Mouse (Mus musculus) heart, embryonic 11.5 days (tissue): ENCODE data around the gene Pkp2. TPM values are rescaled to one million over a fixed set of nuclear protein-coding genes. Genes with fewer than 3 reads are reported as not detected.

Experiments used
- ATAC-seq: fragments of 200-750 bp; cut with Nextera tagmentation; replicated peaks from 2 replicates; pipeline ENCODE4 v1.8.0; 2017; ENCODE audit warnings: moderate library complexity; ENCODE audit not compliant: insufficient number of reproducible peaks, low FRiP score, low TSS enrichment
- H3K27ac ChIP-seq: fragments of 300-500 bp; sonication (generic); 2 replicates; pipeline ENCODE4 v1.5.1; 2014; ENCODE audit warnings: mild to moderate bottlenecking, low read depth, low read length
- H3K27me3 ChIP-seq: fragments of 300-500 bp; sonication (generic); 2 replicates; pipeline ENCODE4 v1.6.1; 2014; ENCODE audit warnings: mild to moderate bottlenecking, low read length, mixed read lengths; ENCODE audit not compliant: control insufficient read depth, insufficient read depth
- H3K36me3 ChIP-seq: fragments of 300-500 bp; sonication (generic); 2 replicates; pipeline ENCODE4 v1.6.1; 2014; ENCODE audit warnings: mild to moderate bottlenecking, low read length, moderate library complexity, mixed read lengths; ENCODE audit not compliant: control insufficient read depth, insufficient read depth
- H3K4me1 ChIP-seq: fragments of 300-500 bp; sonication (generic); 2 replicates; pipeline ENCODE4 v1.6.1; 2014; ENCODE audit warnings: low read length; ENCODE audit not compliant: control insufficient read depth, insufficient read depth
- H3K4me2 ChIP-seq: fragments of 300-500 bp; sonication (generic); 2 replicates; pipeline ENCODE4 v1.6.1; 2014; ENCODE audit warnings: mild to moderate bottlenecking, moderate library complexity
- H3K4me3 ChIP-seq: fragments of 300-500 bp; sonication (generic); 2 replicates; pipeline ENCODE4 v1.5.1; 2014; ENCODE audit warnings: low read depth, low read length
- H3K9ac ChIP-seq: fragments of 300-500 bp; sonication (generic); 2 replicates; pipeline ENCODE4 v1.6.1; 2014; ENCODE audit warnings: mild to moderate bottlenecking, low read depth, low read length, moderate library complexity
- H3K9me3 ChIP-seq: fragments of 300-500 bp; sonication (generic); replicated peaks from 2 replicates; pipeline ENCODE4 v1.6.1; 2016; ENCODE audit warnings: low read length; ENCODE audit not compliant: control insufficient read depth
- WGBS: fragments of 180-500 bp; shearing (Covaris S2); extraction: QIAGEN DNeasy Blood & Tissue Kit; methylation state at CpG from one replicate; pipeline ENCODE4 v1.1.7; 2014; ENCODE audit not compliant: insufficient replicate concordance; 5-methylcytosine and 5-hydroxymethylcytosine counted together
- polyA plus RNA-seq: library from polyadenylated mRNA; unstranded; fragments of >200 nt; fragmentation: Nextera tagmentation; extraction: Ambion mirVana; gene quantifications from 2 replicates; pipeline ENCODE4 v1.2.1, GENCODE M21; 2014

Gene Pkp2
- polyA plus RNA-seq, 1 experiment from 2014 or later: 95.7 TPM

DNA sequence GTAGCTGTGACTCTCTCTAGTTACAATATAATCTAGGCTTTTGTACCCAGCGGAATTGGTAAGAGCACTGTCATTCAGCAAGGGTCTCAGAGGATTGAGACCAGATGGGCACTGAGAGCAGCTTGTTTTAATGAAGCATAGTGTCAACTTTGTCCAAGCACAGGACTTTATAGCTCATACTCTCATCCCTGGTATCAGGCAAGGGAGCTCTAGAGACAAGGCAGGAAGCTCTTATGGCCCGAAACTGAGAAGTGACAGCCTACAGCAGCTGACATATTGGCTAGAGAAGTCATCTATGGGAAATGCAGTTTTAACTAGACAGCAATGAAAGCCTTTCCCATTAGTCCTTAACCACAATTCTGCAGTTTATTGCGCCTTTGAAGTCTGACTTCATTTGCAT, 59.9 kb downstream of the Pkp2 start:
- H3K9ac ChIP-seq: no peak overlapping the region
- ATAC-seq: no peak
- H3K36me3 ChIP-seq: peaks cover 7% of the 10 kb centered on the region; the same call in 1 of the 2 replicates
- WGBS: 69% methylated on average over 3 of the region's 3 CpGs
- H3K27ac ChIP-seq: no peak overlapping the region
- no peak overlapping the region for H3K4me3 ChIP-seq
- peaks cover 3% of the 10 kb centered on the region; the same call in 1 of the 2 replicates for H3K4me1 ChIP-seq
- H3K27me3 ChIP-seq: no peaks in the 10 kb centered on the region
- no peaks in the 10 kb centered on the region for H3K9me3 ChIP-seq
- no peak overlapping the region for H3K4me2 ChIP-seq

- Histone ChIP-seq H3K4me3 (no peak overlapping the region), H3K4me2 (no peak overlapping the region), H3K4me1 (peaks cover 3% of the 10 kb centered on the region; the same call in 1 of the 2 replicates), H3K27me3 (no peaks in the 10 kb centered on the region), H3K9me3 (no peaks in the 10 kb centered on the region), H3K36me3 (peaks cover 7% of the 10 kb centered on the region; the same call in 1 of the 2 replicates), H3K27ac (no peak overlapping the region), H3K9ac (no peak overlapping the region)
- WGBS: 84% methylated on average over 6 of the region's 6 CpGs
- no peak for ATAC-seq
Observed at GRCm38 (mm10) chr16:16273752-16274151, 60.6 kb downstream of the Pkp2 start.

DNA sequence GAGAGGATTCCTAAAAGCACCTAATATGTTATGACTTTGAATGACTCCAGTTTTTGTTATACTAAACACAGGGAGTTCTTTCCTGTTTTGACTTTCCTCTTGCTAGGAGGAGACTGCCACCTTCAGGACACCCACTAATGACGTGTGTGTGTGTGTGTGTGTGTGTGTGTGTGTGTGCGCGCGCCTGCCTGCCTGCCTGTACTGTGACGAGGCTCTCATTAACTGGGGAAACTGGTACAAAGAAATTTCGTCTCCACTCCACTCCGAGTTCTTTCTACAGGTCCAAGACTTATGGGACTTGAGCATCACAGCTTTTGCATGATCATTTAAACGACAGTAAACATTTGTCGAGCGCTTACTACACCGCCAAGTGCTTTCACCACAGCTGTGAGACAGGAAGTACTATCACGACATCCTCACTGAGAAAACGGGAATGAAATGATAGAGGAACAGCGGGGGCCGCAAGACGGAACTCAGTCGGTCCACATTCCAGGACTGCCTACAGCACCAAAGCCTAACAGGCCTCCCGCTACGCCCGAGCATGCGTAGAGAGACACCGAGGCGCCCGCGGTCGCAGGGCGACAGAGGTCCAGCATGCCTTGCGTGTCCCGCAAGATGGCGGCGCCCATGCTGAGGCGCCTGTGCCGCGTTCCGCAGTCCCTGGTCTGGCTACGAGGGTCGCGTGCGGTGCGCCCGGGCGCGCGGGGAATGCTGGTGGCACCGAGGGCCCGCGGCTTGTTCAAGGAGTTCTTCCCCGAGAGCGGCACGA, 89.4 kb downstream of the Pkp2 start, which contains the start of gene Yars2:
Gene Yars2 (plus strand): TSS at position 597 of the 769 bp plus-strand sequence.
- Histone ChIP-seq H3K27ac (peak within 1 kb of the TSS; percentile 95), H3K4me2 (peak within 1 kb of the TSS; percentile 79), H3K36me3 (peaks cover 6% of the 10 kb centered on the region; the same call in 1 of the 2 replicates), H3K4me3 (peak within 1 kb of the TSS; percentile 93), H3K9ac (peak within 1 kb of the TSS; percentile 94), H3K4me1 (peaks cover 10% of the 10 kb centered on the region), H3K27me3 (no peaks in the 10 kb centered on the region), H3K9me3 (no peaks in the 10 kb centered on the region)
- peak; percentile 98 for ATAC-seq
- 1% methylated on average over 50 of the region's 50 CpGs for WGBS

DNA sequence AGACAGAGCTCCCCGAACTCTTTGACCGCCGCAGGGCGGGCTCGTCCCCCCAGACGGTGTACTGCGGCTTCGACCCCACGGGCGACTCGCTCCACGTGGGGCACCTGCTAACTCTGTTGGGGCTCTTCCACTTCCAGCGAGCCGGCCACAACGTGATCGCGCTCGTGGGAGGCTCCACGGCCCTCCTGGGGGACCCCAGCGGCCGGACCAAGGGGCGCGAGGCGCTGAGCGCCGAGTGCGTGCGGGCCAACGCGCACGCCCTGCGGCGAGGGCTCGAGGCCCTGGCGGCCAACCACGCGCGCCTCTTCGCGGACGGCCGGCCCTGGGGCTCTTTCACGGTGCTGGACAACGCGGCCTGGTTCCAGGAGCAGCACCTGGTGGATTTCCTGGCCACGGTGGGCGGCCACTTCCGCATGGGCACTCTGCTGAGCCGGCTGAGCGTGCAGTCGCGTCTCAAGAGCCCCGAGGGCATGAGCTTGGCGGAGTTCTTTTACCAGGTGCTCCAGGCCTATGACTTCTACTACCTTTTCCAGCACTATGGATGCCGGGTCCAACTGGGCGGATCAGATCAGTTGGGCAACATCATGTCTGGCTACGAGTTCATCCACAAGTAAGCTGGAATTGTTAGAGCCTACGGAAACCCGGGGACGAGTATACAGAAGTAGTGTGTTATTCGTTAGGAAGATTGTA, 90.2 kb downstream of the Pkp2 start:
- under 1% methylated on average over 59 of the region's 61 CpGs for WGBS
- Histone ChIP-seq H3K27ac (peak overlapping the region; percentile 95), H3K4me3 (peak overlapping the region; percentile 93), H3K27me3 (no peaks in the 10 kb centered on the region), H3K9ac (peak overlapping the region; percentile 94), H3K36me3 (peaks cover 7% of the 10 kb centered on the region), H3K4me1 (peaks cover 10% of the 10 kb centered on the region), H3K4me2 (peak overlapping the region; percentile 79), H3K9me3 (no peaks in the 10 kb centered on the region)
- ATAC-seq: peak; percentile 71

DNA sequence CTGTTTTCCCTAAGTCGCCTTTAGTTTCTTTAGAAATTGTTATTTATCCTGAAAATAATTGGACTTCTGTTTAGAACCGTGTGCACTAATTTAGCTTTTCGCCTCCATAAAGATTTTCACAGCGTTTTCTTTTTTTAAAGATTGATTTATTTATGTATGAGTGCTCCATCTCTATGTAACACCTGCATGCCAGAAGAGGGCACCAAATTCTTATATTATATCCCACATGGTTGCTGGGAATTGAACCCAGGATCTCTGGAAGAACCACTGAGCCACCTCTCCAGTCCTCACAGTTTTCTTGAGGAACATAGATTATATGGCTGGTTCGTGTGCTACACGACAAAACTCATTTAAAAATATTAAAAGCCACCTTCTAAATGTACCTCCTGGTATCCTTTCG, 90.8 kb downstream of the Pkp2 start:
- ATAC-seq: no peak
- peak overlapping the region; percentile 95; the same call in 1 of the 2 replicates for H3K27ac ChIP-seq
- H3K27me3 ChIP-seq: no peaks in the 10 kb centered on the region

DNA sequence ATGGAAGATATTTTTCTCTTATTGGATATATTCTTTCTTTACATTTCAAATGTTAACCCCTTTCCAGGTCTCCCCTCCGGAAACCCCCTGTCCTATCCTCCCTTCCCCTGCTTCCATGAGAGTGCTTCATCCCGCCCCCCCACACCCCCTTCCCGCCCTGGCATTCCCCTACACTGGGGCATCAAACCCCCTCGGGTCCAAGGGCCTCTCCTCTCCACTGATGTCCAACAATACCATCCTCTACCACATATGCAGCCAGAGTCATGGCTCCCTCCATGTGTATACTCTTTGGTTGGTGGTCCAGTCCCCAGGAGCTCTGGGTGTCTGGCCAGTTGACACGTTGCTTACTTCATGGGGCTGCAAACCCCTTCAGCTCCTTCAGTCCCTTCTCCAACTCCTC, 98.2 kb downstream of the Pkp2 start:
- H3K4me1 ChIP-seq: no peaks in the 10 kb centered on the region
- peaks cover 24% of the 10 kb centered on the region for H3K36me3 ChIP-seq
- H3K27me3 ChIP-seq: no peaks in the 10 kb centered on the region
- H3K9ac ChIP-seq: no peak overlapping the region
- 86% methylated on average over 5 of the region's 5 CpGs for WGBS
- H3K27ac ChIP-seq: no peak overlapping the region
- H3K4me2 ChIP-seq: no peak overlapping the region
- H3K9me3 ChIP-seq: no peaks in the 10 kb centered on the region
- H3K4me3 ChIP-seq: no peak overlapping the region
- no peak for ATAC-seq

More for the DNA sequence above, 90.8 kb downstream of the Pkp2 start:
- Histone ChIP-seq H3K4me3 (peak overlapping the region; percentile 93), H3K4me2 (peak overlapping the region; percentile 79), H3K9ac (peak overlapping the region; percentile 94), H3K4me1 (peaks cover 10% of the 10 kb centered on the region), H3K36me3 (peaks cover 9% of the 10 kb centered on the region), H3K9me3 (no peaks in the 10 kb centered on the region)
- 16% methylated on average over 7 of the region's 7 CpGs for WGBS

Other genes with a start within 250 kb of the Pkp2 start
- gene Yars2, start 89.6 kb downstream of the Pkp2 start, polyA plus RNA-seq: 39.5 and 43.7 TPM in 2 replicates
- 75.9 and 83.4 TPM in 2 replicates for gene Dnm1l, start 145.6 kb downstream of the Pkp2 start, polyA plus RNA-seq